Mouse (Mus musculus): ENCODE measurements around the gene Olfr623.

Gene Olfr623

DNA sequence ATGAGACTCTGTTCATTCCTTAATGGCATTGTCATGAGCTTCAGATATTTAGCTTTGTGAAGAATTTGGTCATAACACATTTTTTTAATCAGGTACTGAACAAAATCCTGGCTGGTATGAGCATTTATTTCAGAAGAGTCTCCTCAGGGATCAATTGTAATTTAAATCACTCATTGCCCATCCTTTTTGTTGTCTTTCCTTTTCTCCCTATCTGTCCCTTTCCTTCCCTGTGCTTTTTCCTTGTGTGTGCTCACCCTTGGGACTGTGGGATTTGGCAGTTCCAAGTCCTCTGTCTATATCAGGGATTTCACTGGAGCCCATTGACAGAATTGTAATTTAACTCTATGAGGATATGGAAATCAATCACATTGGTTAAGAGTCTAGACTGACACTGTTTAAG lies at the start of gene Olfr623:
Gene Olfr623, minus strand, starts transcription at position 101 of the 400 bp plus-strand sequence.
- in situ Hi-C loops (cut with MboI, MseI) = no loop called here

- in situ Hi-C loops (cut with MboI, MseI) = no loop called here
These were observed 48.5 kb upstream of the Olfr623 start for GRCm38 (mm10) chr7:103712024-103712423.

GRCm38 (mm10) chr7:103699469-103699868 lies 36.0 kb upstream of the Olfr623 start:
- in situ Hi-C loops (cut with MboI, MseI) = no loop called here

DNA sequence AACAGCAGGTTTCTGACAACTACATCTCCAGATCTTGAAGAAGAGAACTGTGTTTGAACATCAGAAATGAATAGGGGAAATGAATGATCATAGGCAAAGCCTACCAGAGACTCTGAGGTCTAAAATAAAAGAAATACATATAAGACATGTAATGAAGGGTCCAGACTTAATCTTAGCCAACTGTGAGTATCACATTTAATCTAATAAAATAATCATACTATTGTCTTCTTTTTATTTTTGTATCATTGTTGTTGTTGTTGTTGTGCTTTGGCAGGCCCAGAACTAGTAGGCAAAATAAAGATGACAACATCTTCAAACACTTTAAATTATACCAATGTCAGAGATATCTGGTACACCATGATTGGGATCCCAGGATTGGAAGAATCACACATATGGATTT lies 18.9 kb upstream of the Olfr623 start, which contains the start of gene Olfr625-ps1:
Gene Olfr625-ps1, plus strand, starts transcription at position 301 of the 400 bp plus-strand sequence.
- in situ Hi-C loops (cut with MboI, MseI) = no loop called here

DNA sequence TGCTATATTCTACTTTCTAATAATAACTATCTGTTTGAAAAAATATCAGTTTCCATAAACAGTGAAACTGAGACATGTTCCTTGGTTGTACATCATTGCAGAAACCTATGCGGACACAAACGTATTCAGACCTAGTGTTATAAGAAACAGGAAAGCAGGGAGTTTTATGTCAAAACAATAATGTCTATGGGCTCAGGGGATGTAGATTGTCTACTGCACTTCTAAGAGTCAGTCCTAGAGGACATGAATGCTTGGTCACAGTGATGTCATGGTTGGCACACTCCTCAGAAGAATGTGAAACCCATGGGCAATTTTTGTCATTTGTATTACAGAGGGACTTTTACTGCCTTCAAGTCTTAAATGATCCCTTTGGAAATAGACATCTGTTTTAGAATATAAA lies 7.6 kb upstream of the Olfr623 start, which contains the start of gene Olfr624:
Gene Olfr624, minus strand, starts transcription at position 101 of the 400 bp plus-strand sequence.
- in situ Hi-C loops (cut with MboI, MseI) = no loop called here

DNA sequence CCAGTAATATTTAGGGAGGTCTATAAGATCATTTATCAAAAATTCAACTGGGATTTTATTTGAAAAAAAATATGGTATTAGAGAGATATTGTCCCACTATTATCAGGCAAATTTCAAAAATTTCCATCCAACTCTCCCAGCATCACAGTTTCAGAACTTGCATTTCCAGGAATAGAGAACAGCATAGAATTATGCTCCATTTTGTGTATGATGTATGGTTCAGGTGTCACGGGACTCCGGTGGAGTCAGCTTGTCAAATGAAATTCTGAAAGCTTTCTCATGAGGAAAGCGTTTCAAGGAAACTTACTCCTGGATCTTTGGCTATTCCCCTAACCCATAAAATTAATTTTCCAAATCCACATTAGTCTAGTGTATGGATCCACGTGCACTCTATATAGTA lies 19.4 kb downstream of the Olfr623 start:
- in situ Hi-C loops (cut with MboI, MseI) = no loop called here

DNA sequence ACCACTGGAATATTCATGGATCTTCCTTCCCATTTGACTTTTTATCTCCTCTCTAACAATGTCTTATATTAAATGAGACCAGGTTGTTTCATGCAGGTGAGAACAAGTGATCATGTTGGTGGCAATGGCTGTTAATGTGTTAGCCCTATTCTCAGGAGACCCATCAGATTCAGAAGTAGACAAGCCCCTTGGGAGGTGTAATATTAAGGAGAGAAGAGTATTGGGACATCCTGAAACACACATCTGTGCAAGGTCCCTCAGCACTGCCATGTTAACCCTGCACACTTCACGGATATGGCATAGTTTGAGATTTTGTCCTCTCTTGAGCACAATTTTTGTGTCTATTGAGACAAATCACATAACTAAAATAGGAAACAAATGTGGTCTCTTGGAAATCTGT lies 20.9 kb downstream of the Olfr623 start, which contains the start of gene Olfr622:
Gene Olfr622, minus strand, starts transcription at position 101 of the 400 bp plus-strand sequence.
- in situ Hi-C loops (cut with MboI, MseI) = no loop called here

DNA sequence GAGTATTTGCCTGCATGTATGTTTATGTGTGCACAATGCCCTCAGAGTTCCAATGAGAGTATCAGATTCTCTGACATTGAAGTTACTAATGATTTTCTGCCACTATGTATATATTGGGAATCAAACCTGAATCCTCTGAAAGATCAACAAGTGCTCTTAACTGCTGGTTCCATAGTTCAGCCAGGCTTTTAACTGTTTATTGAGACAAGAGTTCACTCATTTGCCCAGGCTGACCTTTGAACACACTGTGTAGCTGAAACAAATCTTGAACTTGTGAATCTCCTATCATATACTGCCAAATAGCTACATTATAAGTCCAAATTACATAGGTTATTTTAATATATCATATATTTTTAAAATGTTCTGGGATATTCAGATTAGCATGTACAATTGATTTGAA lies 26.7 kb downstream of the Olfr623 start:
- in situ Hi-C loops (cut with MboI, MseI) = no loop called here

DNA sequence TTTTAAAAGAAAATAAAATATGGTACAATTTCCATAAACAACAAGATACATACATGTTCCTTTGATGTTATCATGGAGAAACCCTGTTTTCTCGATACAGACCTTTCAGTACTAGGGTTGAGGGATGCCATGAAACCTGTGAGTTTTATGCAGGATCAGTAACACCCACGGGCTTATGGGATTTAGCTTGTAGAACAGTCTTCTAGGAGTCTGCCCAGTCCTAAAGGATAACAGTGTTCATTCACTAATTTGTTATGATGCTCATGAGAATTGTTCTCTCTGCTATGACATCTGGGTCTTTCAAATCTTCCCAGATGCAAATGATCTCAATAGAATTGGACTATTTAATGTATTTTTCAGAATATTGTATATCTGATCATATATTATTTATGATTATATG lies 51.1 kb downstream of the Olfr623 start, which contains the start of gene Olfr620:
Gene Olfr620, minus strand, starts transcription at position 101 of the 400 bp plus-strand sequence.
- in situ Hi-C loops (cut with MboI, MseI) = no loop called here
